Mouse (Mus musculus) spleen, postnatal 10 days (tissue): ENCODE measurements at regions not wholly inside any gene's neighbourhood (a gene's known extent, or its start where the extent isn't known, plus 50 kb on each side); places are given as distances from the start of the nearest gene placed in this dataset.

Experiments
- DNase-seq, 2 experiments: peaks; one replicate each; pipeline ENCODE4 v3.0.0; 2021 to 2022; ENCODE audit warnings: low spot score in 2 of 2

DNA sequence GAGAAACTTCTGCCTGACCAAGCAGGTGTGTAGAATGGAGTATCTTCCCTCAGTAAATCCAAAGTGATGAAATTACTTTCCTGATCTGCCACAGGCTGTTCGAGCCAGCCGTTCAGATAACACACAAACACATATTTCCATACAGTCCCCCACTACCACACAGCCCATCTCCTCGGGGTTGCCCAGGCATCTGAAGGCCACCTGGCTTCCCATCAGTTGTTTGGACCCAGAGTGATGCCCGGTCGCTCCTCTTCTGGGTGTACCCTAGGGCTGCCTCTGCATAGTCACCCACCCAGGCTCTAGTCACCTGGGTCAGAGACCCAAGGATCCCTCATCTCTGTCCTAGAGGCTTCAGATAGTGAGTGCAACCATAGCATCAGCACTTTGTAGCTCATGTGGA is 107.9 kb downstream of the CK137956 start:
- no peak for DNase-seq

DNA sequence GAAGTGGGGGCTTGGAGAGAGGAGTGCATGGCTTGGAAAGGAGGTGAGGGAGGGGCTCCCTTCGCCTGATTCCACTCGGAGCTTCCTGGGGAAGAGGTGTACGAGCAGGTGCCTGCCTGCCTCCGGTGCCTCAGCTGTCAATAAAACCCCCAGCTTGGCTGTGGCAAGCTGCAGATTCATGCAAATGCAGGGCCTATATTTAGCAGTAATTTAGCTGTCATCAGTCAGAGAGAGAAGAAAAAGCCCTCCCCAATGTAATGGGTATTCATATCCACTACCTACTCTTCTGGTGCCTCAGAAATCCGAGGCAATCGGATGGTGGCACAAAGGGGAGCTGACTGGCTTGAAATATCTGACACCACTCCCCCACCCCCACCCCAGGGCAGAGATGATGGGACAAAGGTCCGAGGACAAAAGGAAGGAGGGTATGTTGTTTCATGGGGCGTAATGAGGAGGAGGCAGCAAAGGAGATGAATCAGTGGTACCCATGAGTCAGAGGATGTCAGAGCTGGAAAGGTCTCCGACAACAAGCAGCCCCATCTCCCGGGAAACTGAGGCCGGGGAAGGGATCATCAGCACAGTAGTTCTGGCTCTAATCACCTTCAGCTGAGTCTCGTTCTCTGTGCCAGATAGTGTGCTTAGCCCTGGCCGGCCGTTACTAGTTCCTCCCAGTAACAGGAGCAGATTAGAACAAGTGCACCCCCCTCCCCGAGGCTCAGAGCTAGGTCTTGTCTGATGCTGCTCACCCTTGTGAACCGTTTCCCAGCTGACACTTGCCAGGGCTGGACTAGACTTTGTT is 109.2 kb downstream of the CK137956 start:
- no peak for DNase-seq

DNA sequence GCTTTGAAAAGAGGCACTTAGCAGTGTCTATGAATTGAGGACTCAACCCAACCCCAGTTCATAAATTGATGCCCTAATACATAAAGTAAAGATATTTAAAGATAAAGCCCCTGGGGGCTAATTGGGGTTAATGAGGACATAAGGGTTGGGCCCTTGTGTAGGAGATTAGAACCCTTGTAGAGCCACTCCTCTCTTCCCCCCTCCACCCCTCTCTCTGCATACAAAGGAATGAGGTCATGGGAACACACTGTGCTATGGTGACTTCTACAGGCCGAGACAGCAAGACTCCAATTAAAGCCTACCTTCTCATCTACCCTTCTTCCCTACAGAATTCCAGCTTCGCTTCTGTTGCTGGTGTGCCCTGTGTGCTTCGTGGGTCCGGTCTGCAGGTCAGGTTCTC is 110.5 kb downstream of the CK137956 start:
- no peak for DNase-seq

DNA sequence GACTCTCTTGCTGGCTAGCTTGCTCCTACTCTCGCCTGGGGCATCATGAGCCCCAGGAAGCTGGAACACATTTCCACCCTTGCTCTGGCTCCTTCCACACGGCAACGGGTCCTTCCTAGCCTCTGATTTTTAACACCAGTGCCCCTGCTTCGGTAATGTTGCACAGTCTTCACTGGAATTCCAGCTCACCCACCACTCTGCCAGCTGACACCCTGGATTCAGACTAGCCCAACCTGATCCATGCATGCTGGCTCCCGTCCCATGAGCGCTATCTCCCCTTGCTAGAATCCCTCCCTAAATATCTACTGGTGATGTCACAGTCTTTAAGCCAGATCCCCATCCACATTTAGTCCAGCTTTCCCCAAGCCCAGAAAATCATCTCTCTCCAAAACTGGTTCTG is 111.2 kb downstream of the CK137956 start:
- DNase-seq, result no peak

DNA sequence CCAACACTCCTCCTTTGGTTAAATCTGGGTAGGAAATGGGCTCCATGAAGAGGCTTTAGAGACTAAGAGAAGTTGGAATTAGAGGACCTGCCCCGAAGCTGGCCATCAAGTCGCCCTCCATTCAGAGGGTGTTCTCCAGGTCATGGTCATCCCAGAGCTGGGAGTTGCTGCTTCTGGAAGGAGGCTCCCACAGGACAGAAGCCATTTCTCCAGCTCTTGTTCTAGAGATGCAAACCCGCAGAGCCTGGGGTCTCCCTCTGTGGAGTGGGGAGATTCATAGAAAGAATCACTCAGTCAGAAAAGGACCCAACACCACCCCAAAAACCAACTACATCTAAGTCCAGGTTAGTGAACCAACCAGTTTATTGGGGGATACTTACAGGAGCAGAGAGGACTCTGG is 112.2 kb downstream of the CK137956 start:
- no peak for DNase-seq

DNA sequence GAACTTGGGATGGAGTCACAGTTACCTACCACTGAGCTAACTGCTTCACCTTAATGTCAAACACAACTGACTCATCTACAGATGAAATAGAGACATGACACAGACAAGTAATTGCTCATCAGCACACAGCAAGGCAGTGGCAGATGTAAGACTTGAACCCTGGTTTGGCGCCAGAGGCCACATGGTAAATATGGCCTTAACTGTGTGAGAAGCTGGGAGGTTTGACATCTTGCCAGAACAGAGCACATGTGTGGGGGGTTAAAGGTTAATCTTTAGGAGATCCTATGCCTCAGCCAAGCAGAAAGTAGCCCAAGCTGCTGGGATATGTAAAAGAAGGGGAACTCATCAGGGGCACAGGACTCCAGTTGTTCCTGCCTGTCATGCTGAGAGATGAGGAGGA is 114.9 kb downstream of the CK137956 start:
- no peak for DNase-seq

DNA sequence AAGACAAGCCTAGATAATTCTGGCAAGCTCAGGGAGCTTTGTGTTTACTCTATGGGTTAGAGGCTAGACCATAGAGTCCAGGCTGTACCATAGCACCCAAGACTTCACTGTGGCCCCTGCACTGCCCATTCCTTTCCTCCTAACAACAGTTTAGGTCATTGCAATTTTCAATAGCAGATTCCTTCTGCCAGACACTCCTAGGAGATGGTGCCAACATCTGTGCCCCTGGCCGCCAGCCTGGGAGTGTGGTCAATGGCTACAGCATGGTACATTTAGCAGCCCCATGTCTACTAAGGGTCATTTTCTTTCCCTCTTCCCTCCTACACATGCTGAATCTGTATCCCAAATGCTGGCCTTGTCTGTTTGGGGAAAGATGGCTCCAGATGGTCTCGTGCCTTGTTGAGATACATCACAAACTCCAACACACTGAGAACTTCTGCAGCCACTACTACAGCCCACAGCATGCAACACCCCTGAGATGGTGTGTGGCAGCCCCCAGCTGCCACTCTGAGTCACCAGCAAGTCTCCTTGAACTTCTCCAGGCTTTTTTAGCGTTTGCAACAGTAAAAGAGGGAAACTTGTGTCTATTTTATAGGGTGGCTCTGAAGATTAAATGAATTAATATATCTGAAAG is 115.9 kb downstream of the CK137956 start:
- DNase-seq, result no peak

DNA sequence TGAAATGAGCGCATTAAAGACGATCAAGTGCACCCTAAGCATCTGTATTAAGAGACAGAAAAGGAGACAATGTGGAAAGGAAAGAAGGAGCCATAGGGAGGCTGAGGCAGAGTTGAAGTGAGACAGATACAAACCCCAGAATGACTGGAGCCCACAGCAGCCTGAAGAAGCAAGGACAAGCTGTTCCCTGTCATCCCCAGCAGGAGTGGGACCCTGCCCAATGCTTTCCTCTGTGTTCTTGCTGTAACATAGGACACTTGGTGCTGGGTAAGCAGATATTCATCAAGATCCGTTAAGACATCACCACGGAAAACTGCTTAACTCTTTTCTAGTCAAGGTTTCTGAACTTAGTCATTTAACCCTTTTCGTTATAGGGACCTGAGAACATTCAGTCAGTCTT is 121.4 kb downstream of the CK137956 start:
- DNase-seq, result no peak

DNA sequence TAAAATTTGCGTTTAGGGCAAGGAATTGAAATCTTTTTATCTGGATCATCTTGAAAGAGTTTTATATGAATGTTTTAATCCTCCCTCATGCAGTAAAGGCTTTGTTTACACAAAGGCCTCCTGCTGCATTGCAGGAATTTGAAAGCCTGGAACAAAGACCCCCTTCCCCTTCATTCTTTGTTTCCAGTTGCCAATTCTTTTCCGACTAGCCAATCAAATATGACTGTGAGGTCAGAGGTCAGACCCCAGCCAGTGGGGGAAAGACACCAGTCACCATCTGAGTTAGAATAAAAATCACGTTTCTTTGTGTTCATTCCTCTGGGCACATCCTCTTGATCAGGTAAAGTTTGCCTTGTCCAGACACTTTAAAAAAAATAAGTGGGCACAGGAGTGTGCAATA is 124.4 kb downstream of the CK137956 start:
- DNase-seq, result no peak

DNA sequence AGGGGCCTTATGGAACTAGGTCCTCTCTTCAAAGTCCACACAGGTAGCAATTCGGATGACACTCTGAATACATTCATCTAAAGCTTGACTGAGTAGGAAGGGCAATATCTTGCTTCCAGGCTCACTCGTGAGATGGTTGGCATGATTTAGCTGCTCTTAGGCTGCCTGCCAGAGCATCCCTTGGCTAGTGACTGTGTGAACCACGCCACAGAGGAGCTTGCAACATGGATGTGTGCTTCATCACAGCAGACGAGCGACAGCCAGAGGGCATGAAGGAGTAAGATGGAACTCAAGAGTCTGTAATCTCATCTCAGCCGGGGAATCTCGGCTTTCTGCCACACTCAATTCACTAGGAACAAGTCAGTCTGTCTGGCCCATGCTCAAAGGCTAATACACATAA is 127.3 kb downstream of the CK137956 start:
- no peak for DNase-seq

DNA sequence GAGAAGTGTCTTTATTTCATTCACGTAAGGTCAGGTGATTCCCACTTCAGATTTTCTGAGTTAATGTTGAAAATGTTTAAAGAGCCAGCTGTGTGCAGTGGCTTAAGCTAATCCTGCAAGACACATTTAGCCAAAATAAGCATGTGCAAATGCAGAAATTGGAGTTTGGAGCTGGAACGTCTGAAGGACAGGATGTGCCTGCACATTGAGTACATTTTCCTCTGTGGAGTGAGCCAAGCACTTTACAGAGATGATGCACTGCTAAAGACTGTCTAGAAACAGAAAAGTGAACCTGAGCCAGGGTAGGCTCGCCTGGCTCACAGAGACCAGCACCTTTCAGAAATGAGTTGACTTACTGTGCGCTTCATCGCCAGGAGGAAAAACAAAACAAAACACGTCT is 137.1 kb downstream of the CK137956 start:
- no peak for DNase-seq

DNA sequence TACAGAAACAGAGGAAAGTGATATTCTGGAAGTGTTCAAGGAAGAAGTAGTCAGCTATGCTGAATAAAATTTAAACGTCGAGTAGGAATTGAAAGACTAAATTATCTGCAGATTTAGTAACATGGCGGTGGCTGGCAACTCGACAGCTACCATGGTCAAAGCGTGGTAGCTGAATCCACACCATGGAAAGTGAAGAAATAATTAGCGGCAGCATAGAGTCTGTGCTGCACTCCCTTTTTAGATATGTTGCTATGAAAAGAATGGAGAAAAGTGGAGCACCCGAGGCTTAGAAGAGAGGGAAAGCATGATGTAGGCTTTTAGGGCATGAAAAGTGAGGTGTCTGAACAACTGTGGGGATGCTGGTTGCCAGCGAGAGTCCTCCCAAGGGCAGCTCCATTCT is 143.8 kb downstream of the CK137956 start:
- no peak for DNase-seq

DNA sequence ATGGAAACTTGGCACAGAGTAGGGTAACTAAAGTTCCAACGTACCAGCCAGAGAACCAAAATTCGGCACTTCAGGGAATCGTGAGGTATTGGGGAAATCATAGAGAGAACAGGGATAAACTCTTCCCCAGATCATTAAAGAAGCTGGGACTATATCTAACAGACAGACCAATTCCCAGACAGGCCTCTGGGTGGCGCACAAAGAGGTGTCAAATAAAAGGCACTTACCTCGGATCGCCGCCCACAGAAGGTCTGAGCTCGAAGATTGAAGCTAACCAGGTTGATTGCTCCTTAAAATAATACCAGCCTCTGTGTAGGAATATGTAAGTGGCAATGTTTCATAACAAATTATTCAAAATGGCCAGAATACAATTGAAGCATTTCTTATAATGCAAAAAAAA is 151.2 kb downstream of the CK137956 start:
- DNase-seq, result no peak

DNA sequence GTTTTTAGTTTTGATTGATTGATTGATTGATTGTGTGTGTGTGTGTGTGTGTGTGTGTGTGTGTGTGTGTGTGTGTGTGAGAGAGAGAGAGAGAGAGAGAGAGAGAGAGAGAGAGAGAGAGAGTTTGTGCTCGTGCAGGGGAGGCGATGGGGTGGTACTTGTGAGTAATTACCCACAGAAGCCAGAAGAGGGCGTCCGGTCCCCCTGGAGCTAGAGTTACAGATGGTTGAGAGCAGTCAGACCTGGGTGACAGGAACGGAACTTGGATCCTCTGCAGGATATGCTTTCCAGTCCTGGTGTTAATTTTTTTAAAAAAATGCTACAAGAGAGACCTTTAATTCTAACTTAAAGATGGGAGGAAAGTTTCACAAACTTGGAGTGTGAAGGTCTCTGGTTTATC is 151.7 kb downstream of the CK137956 start:
- no peak for DNase-seq

DNA sequence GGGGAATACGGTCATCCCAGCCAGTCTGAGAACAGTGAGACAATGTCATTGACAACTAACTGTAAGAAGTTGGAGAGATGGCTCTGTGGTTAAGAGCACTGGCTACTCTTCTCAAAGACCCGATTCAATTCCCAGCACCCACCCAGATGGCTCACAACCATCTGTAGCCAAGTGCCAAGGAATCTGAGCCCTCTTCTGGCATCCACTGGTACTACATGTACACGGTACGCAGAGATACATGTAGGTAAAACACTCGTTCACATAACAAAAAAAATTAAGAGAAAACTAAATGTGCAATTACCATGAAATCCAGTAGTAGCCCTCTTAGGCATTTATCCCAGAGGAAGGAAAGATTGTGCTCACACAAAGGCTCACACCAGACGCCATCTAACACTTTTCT is 156.1 kb downstream of the CK137956 start:
- no peak for DNase-seq

DNA sequence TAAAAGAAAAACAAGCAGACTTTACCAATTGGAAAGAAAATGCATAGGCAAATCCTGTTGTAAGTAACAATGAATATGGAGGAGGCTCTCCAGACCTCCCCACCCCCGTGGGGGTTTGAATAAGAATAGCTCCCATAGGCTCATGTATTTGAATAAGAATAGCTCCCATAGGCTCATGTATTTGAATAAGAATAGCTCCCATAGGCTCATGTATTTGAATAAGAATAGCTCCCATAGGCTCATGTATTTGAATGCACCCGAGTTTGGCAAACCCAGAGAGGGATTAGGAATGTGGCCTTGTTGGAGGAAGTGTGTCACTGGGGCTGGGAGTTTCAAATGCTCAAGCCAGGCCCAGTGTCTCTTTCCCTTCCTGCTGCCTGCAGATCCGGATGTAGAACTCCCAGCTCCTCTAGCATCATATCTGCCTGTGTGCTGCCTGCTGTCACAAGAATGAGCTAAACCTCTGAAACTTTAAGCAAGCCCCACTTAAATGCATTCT is 158.7 kb downstream of the CK137956 start:
- no peak for DNase-seq

DNA sequence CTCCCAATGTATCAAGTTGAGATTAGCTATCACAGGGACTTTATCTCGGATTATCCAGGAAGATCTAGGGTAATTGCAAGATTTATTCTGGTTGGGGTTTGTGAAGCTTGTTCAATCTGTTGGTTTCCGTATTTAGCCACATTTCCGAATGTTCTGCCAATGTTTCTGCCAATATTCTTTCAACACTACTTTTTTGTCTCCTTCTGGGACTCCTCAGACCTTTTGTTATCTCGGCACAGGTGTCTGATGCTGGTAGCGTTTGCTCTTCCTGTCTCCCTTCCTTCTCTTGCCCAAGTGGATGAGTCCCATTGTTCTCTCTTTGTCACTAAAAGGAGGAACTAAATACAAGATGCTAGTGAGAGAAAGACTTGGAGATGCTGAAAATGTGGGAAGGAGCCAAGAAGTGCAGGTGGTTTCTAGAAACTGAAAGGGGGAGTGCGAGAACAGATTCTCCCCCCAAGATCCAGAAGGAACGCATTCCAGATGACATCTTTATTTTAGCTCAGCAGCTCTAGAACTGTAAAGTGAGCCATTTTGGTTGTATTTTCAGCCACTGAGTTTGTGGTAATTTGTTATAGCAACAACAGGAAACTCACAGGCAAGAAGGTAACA is 159.7 kb downstream of the CK137956 start:
- DNase-seq, result no peak

DNA sequence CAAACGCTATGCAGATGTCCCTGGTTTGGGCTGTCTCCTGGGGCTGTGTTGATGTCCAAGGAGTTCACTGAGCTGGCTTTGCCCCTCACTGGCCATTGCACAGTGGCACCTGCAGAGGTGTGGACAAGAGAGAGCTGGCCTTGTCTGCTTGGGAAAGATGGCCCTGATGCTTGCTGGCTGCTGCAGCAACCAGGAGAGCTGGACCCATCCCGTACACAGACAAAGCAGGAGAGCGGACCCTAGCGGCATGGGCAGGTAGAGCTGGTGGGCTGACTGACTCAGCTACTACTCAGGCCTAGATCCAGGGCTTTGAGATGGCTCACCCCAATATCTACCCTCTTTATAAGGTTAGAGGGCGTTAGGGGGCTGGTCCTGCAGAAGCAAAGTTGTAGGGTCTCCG is 161.7 kb downstream of the CK137956 start:
- DNase-seq, result no peak

DNA sequence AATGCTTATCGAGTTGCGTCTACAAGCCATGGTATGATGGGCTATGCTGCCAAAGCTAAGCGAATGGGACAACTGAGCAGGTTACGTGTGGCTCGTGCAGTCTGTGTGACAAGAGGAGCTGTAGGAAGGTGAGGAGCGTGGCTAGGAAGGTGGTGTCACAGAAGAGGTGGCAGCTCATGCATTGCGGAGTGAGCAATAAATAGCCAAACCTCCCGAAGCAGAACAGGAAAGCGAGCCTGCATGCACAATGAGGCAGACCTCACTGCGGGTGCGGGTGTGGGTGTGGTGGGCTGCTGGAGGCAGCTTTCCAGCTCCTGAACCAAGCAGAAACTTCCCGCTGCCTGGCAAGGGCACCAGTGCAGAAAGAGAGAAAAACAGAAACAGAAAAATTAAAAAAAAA is 181.5 kb downstream of the CK137956 start:
- DNase-seq, result no peak

DNA sequence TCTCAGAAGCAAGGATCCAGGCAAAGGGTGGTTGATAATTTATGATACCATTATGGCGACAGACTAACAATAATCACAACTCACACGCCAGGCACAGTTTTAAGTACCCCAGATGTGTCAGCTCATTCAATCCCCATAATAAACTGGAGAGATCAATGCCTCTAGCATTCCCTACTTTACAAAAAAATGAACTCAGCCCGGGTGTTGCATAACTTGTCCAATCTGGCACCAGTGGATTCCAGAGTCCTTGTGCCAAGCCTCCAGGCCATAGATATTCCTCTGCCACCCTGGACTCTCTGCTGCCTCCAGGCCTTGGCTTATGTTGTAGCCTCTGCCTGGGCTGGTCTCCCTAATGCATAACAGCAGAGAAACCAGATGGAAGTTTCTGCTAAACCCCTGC is 185.0 kb downstream of the CK137956 start:
- DNase-seq, result no peak

DNA sequence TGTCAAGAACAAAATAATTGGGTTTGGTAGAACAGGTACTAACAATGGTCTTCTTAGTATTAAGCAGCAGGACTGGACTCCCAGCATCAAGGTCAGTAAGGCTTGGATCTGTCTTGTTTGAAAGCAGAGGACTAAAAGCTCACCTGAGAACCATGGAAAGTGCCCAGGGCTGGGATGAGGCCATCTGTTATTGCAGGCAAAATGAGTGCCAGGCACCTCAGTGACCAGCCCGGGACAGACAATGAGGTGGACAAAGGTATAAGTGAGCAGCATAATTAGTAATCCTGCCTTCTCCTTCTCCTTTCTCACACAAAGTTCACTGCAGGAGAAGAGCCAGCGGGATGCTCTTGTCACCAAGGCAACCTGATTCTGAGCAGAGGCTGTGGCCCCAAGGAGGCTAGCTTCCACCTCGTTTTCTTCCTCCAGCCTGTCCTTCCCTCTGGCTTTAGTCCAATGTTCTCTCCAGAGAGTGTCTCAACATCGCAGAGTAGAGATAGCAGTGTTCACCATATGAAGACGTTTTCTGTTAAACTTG is 198.7 kb downstream of the CK137956 start:
- no peak for DNase-seq

DNA sequence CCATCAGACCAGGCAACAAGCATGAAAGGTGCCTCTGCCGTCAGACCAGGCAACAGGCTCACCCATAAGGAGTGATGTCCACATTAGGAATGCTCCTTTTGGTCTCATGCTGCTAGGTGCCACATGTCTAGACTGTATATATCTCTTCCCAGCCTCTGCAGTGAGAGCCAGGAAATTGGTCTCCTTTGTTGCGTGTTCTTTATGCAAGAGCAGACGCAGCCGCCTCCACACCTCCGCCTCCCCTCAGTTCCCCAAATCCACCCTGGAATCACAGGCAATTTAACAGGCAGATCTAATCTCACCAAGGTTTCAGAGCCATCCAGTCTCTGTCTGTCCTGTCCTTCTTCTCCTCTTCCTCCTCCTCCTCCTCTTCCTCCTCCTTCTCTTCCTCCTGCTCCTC is 207.0 kb downstream of the CK137956 start:
- DNase-seq, result no peak

DNA sequence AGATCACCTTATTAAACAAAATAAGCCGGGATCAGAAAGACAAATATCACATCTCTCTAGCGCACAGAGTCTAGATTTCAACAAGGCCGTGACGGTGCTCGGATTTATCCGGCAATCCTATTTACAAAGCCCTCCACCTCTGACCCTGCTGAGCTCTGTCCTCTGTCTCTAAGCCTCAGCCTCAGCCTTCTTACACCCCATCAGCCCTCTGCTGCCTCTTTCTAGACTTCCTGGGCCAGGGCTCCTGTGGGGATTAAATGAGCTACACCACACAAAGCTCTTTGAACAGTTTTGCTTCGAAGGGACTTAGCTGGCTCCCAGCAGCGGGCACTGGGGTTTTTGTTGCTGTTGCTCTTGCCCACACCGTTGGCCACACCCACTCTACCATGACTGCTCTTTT is 211.8 kb downstream of the CK137956 start:
- DNase-seq, result no peak
